Mouse (Mus musculus): ENCODE data around the gene Esm1.

Esm1 gene

GRCm38 (mm10) chr13:113265257-113265656 is 55.8 kb downstream of the Esm1 start:
- peak; percentile 17 for DNase-seq (ENCODE audit: low read depth, low spot score)
- H3K36me3 ChIP-seq (ENCODE audit: control insufficient read depth, insufficient read depth, low read length, poor library complexity, severe bottlenecking): no peaks in the 10 kb centered on the region
- H3K27me3 ChIP-seq (ENCODE audit: control insufficient read depth, insufficient read depth, low read length, poor library complexity, severe bottlenecking): no peaks in the 10 kb centered on the region

DNA sequence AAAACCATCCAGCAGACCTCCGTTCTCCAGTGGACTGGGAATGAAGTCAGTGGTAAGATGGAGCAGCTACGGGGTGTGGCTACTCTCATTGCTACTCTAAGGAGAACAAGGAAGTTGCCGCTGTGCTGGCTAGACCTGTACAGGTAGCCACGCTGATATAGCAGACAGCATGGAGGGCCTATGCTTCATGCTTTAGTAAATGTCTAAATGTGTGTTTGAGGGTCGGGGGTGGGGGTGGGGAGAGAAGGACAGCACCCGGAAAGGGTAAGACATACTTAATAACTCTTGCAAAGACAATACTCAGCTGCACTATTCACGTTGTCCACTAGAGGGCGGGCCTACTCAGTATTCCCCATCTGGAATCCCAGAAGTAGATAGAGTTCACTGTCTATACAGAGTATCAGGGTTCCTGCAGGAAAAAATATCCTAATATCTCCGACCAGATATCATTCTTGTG is 57.1 kb downstream of the Esm1 start:
- DNase-seq (ENCODE audit: low read depth, low spot score): peak; percentile 73
- H3K27me3 ChIP-seq (ENCODE audit: control insufficient read depth, insufficient read depth, low read length, poor library complexity, severe bottlenecking): no peaks in the 10 kb centered on the region

DNA sequence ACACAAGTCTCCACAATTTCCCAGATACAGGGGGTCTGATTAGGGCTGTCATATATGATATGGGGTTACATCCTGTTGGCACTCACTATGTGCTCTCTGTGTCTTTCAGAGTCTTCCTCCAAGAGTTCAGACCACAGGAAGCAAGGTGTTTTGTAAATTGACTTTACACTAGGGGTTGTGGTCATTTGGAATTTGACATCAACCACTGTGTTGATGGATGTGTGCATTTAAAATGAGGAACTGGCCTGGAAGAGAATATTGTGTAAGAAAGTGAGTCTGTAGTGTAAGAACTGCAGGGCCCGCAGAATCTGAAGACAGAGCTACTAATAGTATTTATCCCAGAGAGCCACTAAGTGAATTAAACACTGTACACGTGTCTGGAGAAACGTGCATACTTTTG is 57.7 kb downstream of the Esm1 start:
- H3K36me3 ChIP-seq (ENCODE audit: control insufficient read depth, insufficient read depth, low read length, poor library complexity, severe bottlenecking): no peaks in the 10 kb centered on the region
- H3K27me3 ChIP-seq (ENCODE audit: control insufficient read depth, insufficient read depth, low read length, poor library complexity, severe bottlenecking): no peaks in the 10 kb centered on the region
- no peak for DNase-seq (ENCODE audit: low read depth, low spot score)

More for the DNA sequence above, 57.1 kb downstream of the Esm1 start:
- no peaks in the 10 kb centered on the region for H3K36me3 ChIP-seq (ENCODE audit: control insufficient read depth, insufficient read depth, low read length, poor library complexity, severe bottlenecking)

Data from splenic B cell, adult 2 months (primary cell).